Mouse (Mus musculus): ENCODE results near the gene Osgep. TPM values are rescaled to one million over a fixed set of nuclear protein-coding genes. Genes with fewer than 3 reads are reported as not detected.
A peak's percentile ranks its signal among the peaks of the same experiment; 100 is the strongest.
"Not testable (repeated sequence)": the region's sequence is repeated elsewhere in the genome, so short reads cannot be mapped to it uniquely, and the experiment has no call there.

The Osgep gene
- total RNA-seq, 4 experiments from 2014 or later, result 53.6 to 75.8 (median 70.5) TPM

GRCm38 (mm10) chr14:50891621-50892020 lies 33.1 kb downstream of the Osgep start:
- no peak for DNase-seq (ENCODE audit: low spot score)

- no peak for DNase-seq (ENCODE audit: low spot score)
Observed at GRCm38 (mm10) chr14:50876236-50876950, 48.3 kb downstream of the Osgep start.

- no peak for DNase-seq (ENCODE audit: low spot score)
Observed at GRCm38 (mm10) chr14:50875591-50876230, 49.0 kb downstream of the Osgep start.

- no peak for DNase-seq (ENCODE audit: low spot score)
Observed at GRCm38 (mm10) chr14:50875175-50875574, 49.5 kb downstream of the Osgep start.

- no peak for DNase-seq (ENCODE audit: low spot score)
Observed at GRCm38 (mm10) chr14:50871284-50871683, 53.4 kb downstream of the Osgep start.

- no peak for DNase-seq (ENCODE audit: low spot score)
Observed at GRCm38 (mm10) chr14:50870805-50871143, 53.9 kb downstream of the Osgep start.

- peak; percentile 74 for DNase-seq (ENCODE audit: low spot score)
Observed at GRCm38 (mm10) chr14:50869889-50870804, 54.5 kb downstream of the Osgep start, which contains the start of gene Tep1. TSS of gene Tep1 (minus strand) at chr14:50870560.

- DNase-seq (ENCODE audit: low spot score), result no peak
Observed at GRCm38 (mm10) chr14:50868656-50869055, 56.0 kb downstream of the Osgep start.

GRCm38 (mm10) chr14:50868211-50868610 lies 56.5 kb downstream of the Osgep start:
- no peak for DNase-seq (ENCODE audit: low spot score)

GRCm38 (mm10) chr14:50866966-50867365 lies 57.7 kb downstream of the Osgep start:
- DNase-seq (ENCODE audit: low spot score), result no peak

- DNase-seq (ENCODE audit: low spot score), result not testable (repeated sequence)
Observed at GRCm38 (mm10) chr14:50865005-50865404, 59.7 kb downstream of the Osgep start.

- no peak for DNase-seq (ENCODE audit: low spot score)
Observed at GRCm38 (mm10) chr14:50862641-50863040, 62.1 kb downstream of the Osgep start.

Other genes with a start within 250 kb of the Osgep start
- gene Olfr747, start 231.7 kb downstream of the Osgep start, total RNA-seq (2022), result not detected
- not detected for gene Olfr748, start 217.5 kb downstream of the Osgep start, total RNA-seq (2022)
- gene Olfr749, start 179.8 kb downstream of the Osgep start, total RNA-seq (2022), result not detected
- gene Ttc5, start 139.4 kb downstream of the Osgep start, total RNA-seq (2022), result 10 to 100 TPM; 11.9 to 17.8 (median 13.6) TPM
- under 1 TPM in 1 of 4 experiments, not detected in 3; 0.47 TPM for gene Ccnb1ip1, start 117.2 kb downstream of the Osgep start, total RNA-seq (2022)
- gene Parp2, start 117.1 kb downstream of the Osgep start, total RNA-seq (2022), result 10 to 100 TPM; 11.6 to 16.2 (median 13.0) TPM
- 10 to 100 TPM in 2 of 4 experiments, 1 to 10 TPM in 2; 8.0 to 12.1 (median 10.0) TPM for gene Tep1, start 54.3 kb downstream of the Osgep start, total RNA-seq (2022)
- gene Klhl33, start 27.4 kb downstream of the Osgep start, total RNA-seq (2022), result 10 to 100 TPM; 13.4 to 33.6 (median 21.6) TPM
- gene Apex1, start 75 bp upstream of the Osgep start, total RNA-seq (2022), result 10 to 100 TPM; 23.1 to 33.8 (median 26.7) TPM
- 10 to 100 TPM; 19.3 to 24.5 (median 20.6) TPM for gene Pip4p1, start 6.0 kb upstream of the Osgep start, total RNA-seq (2022)
- gene Pnp, start 6.2 kb upstream of the Osgep start, total RNA-seq (2022), result 10 to 100 TPM in 1 of 4 experiments, 1 to 10 TPM in 3; 8.0 to 10.9 (median 9.3) TPM
- 10 to 100 TPM in 2 of 4 experiments, 1 to 10 TPM in 2; 6.8 to 12.3 (median 9.5) TPM for gene Gm49342, start 19.6 kb upstream of the Osgep start, total RNA-seq (2022)
- 1 to 10 TPM in 1 of 4 experiments, under 1 TPM in 2, not detected in 1; 0.52 to 1.2 (median 0.84) TPM for gene Pnp2, start 31.1 kb upstream of the Osgep start, total RNA-seq (2022)
- under 1 TPM in 3 of 4 experiments, not detected in 1; 0.25 to 0.37 (median 0.27) TPM for gene Rnase10, start 82.9 kb upstream of the Osgep start, total RNA-seq (2022)
- not detected for gene Rnase9, start 117.0 kb upstream of the Osgep start, total RNA-seq (2022)
- gene Rnase11, start 125.3 kb upstream of the Osgep start, total RNA-seq (2022), result not detected
- gene Rnase12, start 132.8 kb upstream of the Osgep start, total RNA-seq (2022), result not detected
- gene Olfr750, start 149.5 kb upstream of the Osgep start, total RNA-seq (2022), result not detected
- gene Rnase4, start 166.2 kb upstream of the Osgep start, total RNA-seq (2022), result 10 to 100 TPM; 38.7 to 52.9 (median 46.5) TPM
- 1 to 10 TPM; 3.6 to 9.2 (median 4.9) TPM for gene Ang, start 166.3 kb upstream of the Osgep start, total RNA-seq (2022)
- not detected for gene Eddm3b, start 189.5 kb upstream of the Osgep start, total RNA-seq (2022)
- gene Rnase6, start 199.0 kb upstream of the Osgep start, total RNA-seq (2022), result under 1 TPM; 0.16 to 0.63 (median 0.33) TPM
- gene Rnase1, start 221.9 kb upstream of the Osgep start, total RNA-seq (2022), result 1 to 10 TPM in 2 of 4 experiments, under 1 TPM in 1, not detected in 1; 0.29 to 1.4 (median 1.3) TPM
- not detected for gene Rnase2b, start 237.4 kb upstream of the Osgep start, total RNA-seq (2022)

Data from heart, adult 8-10 months (tissue).